Mouse (Mus musculus) CH12.LX (cell line): ENCODE data around the gene Cacna1c. TPM values are rescaled to one million over a fixed set of nuclear protein-coding genes. Genes with fewer than 3 reads are reported as not detected.

ENCODE experiments used
- DNase-seq: peaks from one replicate; pipeline ENCODE4 v3.0.0-alpha.2; 2013; ENCODE audit errors: extremely low read depth
- H3K27ac ChIP-seq: 2 replicates; pipeline ENCODE4 v1.5.1; 2012; ENCODE audit warnings: low read depth, mild to moderate bottlenecking, control low read depth, moderate library complexity; ENCODE audit not compliant: insufficient read depth
- H3K27me3 ChIP-seq: replicated peaks from 2 replicates; pipeline ENCODE3; 2012; ENCODE audit warnings: inconsistent platforms
- H3K36me3 ChIP-seq, 2 experiments: replicated peaks in 1 of 2; 2 replicates each; pipeline versions ENCODE3 to v1.6.1; 2012; ENCODE audit warnings: inconsistent platforms in 1 of 2, low read length in 1 of 2, mild to moderate bottlenecking in 1 of 2, mixed read lengths in 1 of 2, moderate library complexity in 1 of 2; ENCODE audit not compliant: control insufficient read depth in 1 of 2, insufficient read depth in 1 of 2
- H3K4me1 ChIP-seq, 2 experiments: 2 replicates each; pipeline ENCODE4 v1.6.1; 2012; ENCODE audit warnings: inconsistent platforms in 1 of 2, moderate library complexity in 1 of 2; ENCODE audit not compliant: insufficient read depth in 2 of 2, control insufficient read depth in 1 of 2
- H3K4me2 ChIP-seq: 2 replicates; pipeline ENCODE4 v1.6.1; 2012; ENCODE audit warnings: low read depth, mild to moderate bottlenecking, control low read depth; ENCODE audit not compliant: poor library complexity, insufficient read depth, severe bottlenecking
- H3K4me3 ChIP-seq, 3 experiments: fragments of 150-350 bp in 1 of 3; sonication (generic) in 1 of 3; replicated peaks in 1 of 3; 2 replicates each; pipeline versions ENCODE3 to v1.5.1; 2011 to 2012; ENCODE audit warnings: low read depth in 2 of 3, low read length in 2 of 3, mild to moderate bottlenecking in 2 of 3, moderate library complexity in 2 of 3, control low read depth in 1 of 3, improper control_type of control experiment in 1 of 3, inconsistent platforms in 1 of 3, mixed read lengths in 1 of 3; ENCODE audit not compliant: poor library complexity in 1 of 3
- H3K79me2 ChIP-seq: replicated peaks from 2 replicates; pipeline ENCODE4 v1.6.1; 2012; ENCODE audit warnings: mild to moderate bottlenecking, moderate library complexity; ENCODE audit not compliant: control insufficient read depth, poor library complexity, insufficient read depth, severe bottlenecking; ENCODE audit errors: extremely low read depth
- H3K9ac ChIP-seq: 2 replicates; pipeline ENCODE4 v1.6.1; 2012; ENCODE audit warnings: low read depth, mild to moderate bottlenecking, control low read depth, moderate library complexity; ENCODE audit not compliant: insufficient read depth
- H3K9me3 ChIP-seq: replicated peaks from 2 replicates; pipeline ENCODE3; 2012; ENCODE audit warnings: low read length, inconsistent platforms, mixed read lengths
- BHLHE40 ChIP-seq: IDR thresholded peaks from 2 replicates; pipeline ENCODE4 v1.6.1; 2011; ENCODE audit warnings: mild to moderate bottlenecking, low read depth, low read length, improper control_type of control experiment
- CHD1 ChIP-seq: IDR thresholded peaks from 2 replicates; pipeline ENCODE4 v1.6.1; 2012; ENCODE audit warnings: low read depth, low read length, improper control_type of control experiment, inconsistent platforms
- CHD2 ChIP-seq: IDR thresholded peaks from 2 replicates; pipeline ENCODE4 v1.6.1; 2011; ENCODE audit warnings: low read length, improper control_type of control experiment
- ETS1 ChIP-seq: conservative IDR thresholded peaks from 2 replicates; pipeline ENCODE4 v1.6.1; 2012; ENCODE audit warnings: low read depth, mild to moderate bottlenecking, inconsistent platforms, low read length, improper control_type of control experiment, moderate library complexity
- HCFC1 ChIP-seq: IDR thresholded peaks from 2 replicates; pipeline ENCODE4 v1.6.1; 2012; ENCODE audit warnings: low read depth, mild to moderate bottlenecking, inconsistent platforms, low read length, improper control_type of control experiment
- IRF4 ChIP-seq: IDR thresholded peaks from 2 replicates; pipeline ENCODE4 v1.6.1; 2014; ENCODE audit warnings: low read depth, mild to moderate bottlenecking, inconsistent platforms, low read length, improper control_type of control experiment
- JUN ChIP-seq: IDR thresholded peaks from 2 replicates; pipeline ENCODE4 v1.6.1; 2011; ENCODE audit warnings: low read depth, mild to moderate bottlenecking, low read length, improper control_type of control experiment, moderate library complexity; ENCODE audit not compliant: insufficient read depth
- MAFK ChIP-seq: IDR thresholded peaks from 2 replicates; pipeline ENCODE4 v1.6.1; 2011; ENCODE audit warnings: low read length, improper control_type of control experiment; ENCODE audit not compliant: insufficient replicate concordance
- MAZ ChIP-seq: IDR thresholded peaks from 2 replicates; pipeline ENCODE4 v1.6.1; 2012; ENCODE audit warnings: low read depth, mild to moderate bottlenecking, inconsistent platforms, low read length, improper control_type of control experiment, moderate library complexity
- MEF2A ChIP-seq: IDR thresholded peaks from 2 replicates; pipeline ENCODE4 v1.6.1; 2014; ENCODE audit warnings: low read depth, mild to moderate bottlenecking, inconsistent platforms, low read length, improper control_type of control experiment, borderline replicate concordance
- MXI1 ChIP-seq: IDR thresholded peaks from 2 replicates; pipeline ENCODE4 v1.6.1; 2011; ENCODE audit warnings: mild to moderate bottlenecking, low read depth, low read length, improper control_type of control experiment
- MYC ChIP-seq: IDR thresholded peaks from 2 replicates; pipeline ENCODE4 v1.6.1; 2011; ENCODE audit warnings: low read depth, mild to moderate bottlenecking, improper control_type of control experiment, low read length
- NRF1 ChIP-seq: IDR thresholded peaks from 2 replicates; pipeline ENCODE4 v1.6.1; 2014; ENCODE audit warnings: low read depth, mild to moderate bottlenecking, inconsistent platforms, low read length, improper control_type of control experiment, moderate library complexity
- POLR2A ChIP-seq: IDR thresholded peaks from 2 replicates; pipeline ENCODE4 v1.6.1; 2011; ENCODE audit warnings: low read depth, mild to moderate bottlenecking, improper control_type of control experiment, low read length
- TBP ChIP-seq: conservative IDR thresholded peaks from 2 replicates; pipeline ENCODE4 v1.6.1; 2011; ENCODE audit warnings: low read depth, low read length, improper control_type of control experiment
- TCF12 ChIP-seq: IDR thresholded peaks from 2 replicates; pipeline ENCODE4 v1.6.1; 2014; ENCODE audit warnings: low read depth, mild to moderate bottlenecking, inconsistent platforms, low read length, improper control_type of control experiment
- USF1 ChIP-seq: IDR thresholded peaks from 2 replicates; pipeline ENCODE4 v1.6.1; 2014; ENCODE audit warnings: low read depth, mild to moderate bottlenecking, inconsistent platforms, low read length, improper control_type of control experiment
- USF2 ChIP-seq: conservative IDR thresholded peaks from 2 replicates; pipeline ENCODE4 v1.6.1; 2011; ENCODE audit warnings: low read depth, low read length, improper control_type of control experiment
- ZKSCAN1 ChIP-seq: IDR thresholded peaks from 2 replicates; pipeline ENCODE4 v1.6.1; 2012; ENCODE audit warnings: low read depth, inconsistent platforms, low read length, improper control_type of control experiment, borderline replicate concordance
- ZMIZ1 ChIP-seq: IDR thresholded peaks from 2 replicates; pipeline ENCODE4 v1.6.1; 2012; ENCODE audit warnings: low read depth, mild to moderate bottlenecking, inconsistent platforms, low read length, improper control_type of control experiment
- ZNF384 ChIP-seq: IDR thresholded peaks from 2 replicates; pipeline ENCODE4 v1.6.1; 2012; ENCODE audit warnings: low read depth, low read length, improper control_type of control experiment, inconsistent platforms
- dilution Hi-C: fragments of 300-500 bp; cut with MboI; formaldehyde crosslinking; loops from 2 replicates; pipeline ENCODE4 v1.14.3; 2020; ENCODE audit warnings: low sequenced_read_pairs; ENCODE audit not compliant: extremely low pct_unique_long_range_greater_than_20kb, extremely low pct_ligation_motif_present
- in situ Hi-C: fragments of 300-500 bp; cut with MboI; formaldehyde crosslinking; loops from 3 replicates; pipeline ENCODE4 v1.14.3; 2019; ENCODE audit warnings: low sequenced_read_pairs, low pct_ligation_motif_present, low pct_unique_long_range_greater_than_20kb, mixed read lengths
- polyA plus RNA-seq: library from polyadenylated mRNA; unstranded; fragments of >175 nt; gene quantifications from 2 replicates; pipeline ENCODE4 v1.2.1, GENCODE M21; 2012; ENCODE audit warnings: low read depth; ENCODE audit not compliant: insufficient read length
- total RNA-seq, 2 experiments: library from RNA; depleted of rRNA; stranded (reverse); fragments of 300-350 nt in 1 of 2; fragments of >200 nt in 1 of 2; gene quantifications; 2 replicates each; pipeline ENCODE4 v1.2.3; 2012 to 2014

Gene Cacna1c
- total and polyA plus RNA-seq, 3 experiments = 0.04 TPM; not detected in 2

GRCm38 (mm10) chr6:119200362-119200761, 4.1 kb upstream of the Cacna1c start:
- Histone ChIP-seq H3K4me1 (peaks cover 0 to 2% of the 10 kb centered on the region in 2 experiments; a peak in 1 of 4 replicates), H3K9me3 (no peaks in the 10 kb centered on the region)
- no peak for DNase-seq

GRCm38 (mm10) chr6:119199274-119199879, 3.2 kb upstream of the Cacna1c start:
- in situ Hi-C loops = no loop called here
- no peak overlapping the region for H3K4me2 ChIP-seq
- H3K36me3 ChIP-seq = peaks cover 2% of the 10 kb centered on the region in 2 experiments

More at GRCm38 (mm10) chr6:119200362-119200761, 4.1 kb upstream of the Cacna1c start:
- dilution Hi-C loops = no loop called here
- no peak overlapping the region for H3K4me3 ChIP-seq
- no peak overlapping the region for H3K9ac ChIP-seq
- H3K4me2 ChIP-seq = no peak overlapping the region
- in situ Hi-C loops = no loop called here
- no peak overlapping the region for H3K27ac ChIP-seq
- TF ChIP-seq MYC (no peak), MEF2A (no peak), ETS1 (no peak), MAZ (no peak), ZKSCAN1 (no peak), IRF4 (no peak)
- H3K79me2 ChIP-seq = no peaks in the 10 kb centered on the region
- H3K27me3 ChIP-seq = no peaks in the 10 kb centered on the region
- H3K36me3 ChIP-seq = peaks cover 2% of the 10 kb centered on the region in 2 experiments

More at GRCm38 (mm10) chr6:119199274-119199879, 3.2 kb upstream of the Cacna1c start:
- dilution Hi-C loops = no loop called here
- no peaks in the 10 kb centered on the region for H3K4me1 ChIP-seq
- no peaks in the 10 kb centered on the region for H3K79me2 ChIP-seq
- H3K27me3 ChIP-seq = no peaks in the 10 kb centered on the region
- H3K27ac ChIP-seq = no peak overlapping the region
- DNase-seq = no peak
- H3K9me3 ChIP-seq = no peaks in the 10 kb centered on the region
- no peak overlapping the region for H3K9ac ChIP-seq
- H3K4me3 ChIP-seq = no peak overlapping the region
- TF ChIP-seq BHLHE40 = no peak
- no peak for TF ChIP-seq HCFC1
- no peak for TF ChIP-seq TBP
- TF ChIP-seq USF1 = no peak
- TF ChIP-seq CHD2 = no peak
- no peak for TF ChIP-seq ZMIZ1
- TF ChIP-seq TCF12 = no peak
- no peak for TF ChIP-seq ZNF384
- TF ChIP-seq MAFK = no peak
- TF ChIP-seq CHD1 = no peak
- no peak for TF ChIP-seq POLR2A
- TF ChIP-seq MXI1 = no peak
- TF ChIP-seq NRF1 = no peak
- TF ChIP-seq JUN = no peak
- TF ChIP-seq USF2 = no peak
